ENCODE assay signal across 21 mouse cellular contexts in genomic region chr11:98390141-98390540, GRCm38 (mm10). TPM values are rescaled to one million over a fixed set of nuclear protein-coding genes. Genes with fewer than 3 reads are reported as not detected.
A peak's percentile ranks its signal among the peaks of the same experiment; 100 is the strongest.
DNase-seq lines count a peak whose midpoint lies in the region; ATAC-seq lines count a peak whose summit lies in the region.
"Had no signal": no experiment of that assay in that cellular context is flagged by ENCODE, and none has a peak within 500 bp of the region (broad histone marks: within the 10 kb centered on the region; RNA-seq: fewer than 3 reads in every experiment).

No protein-coding gene starts in this region.

- H3K9ac ChIP-seq in embryonic facial prominence, embryonic 14.5 days (ENCODE audit: low read depth, low read length): 0 out of 2 replicates have a peak overlapping the region, but pooled peaks have one; percentile 6
- H3K9ac ChIP-seq: embryonic facial prominence, embryonic 13.5 days; hindbrain, embryonic 15.5 days had no signal

- H3K4me2 ChIP-seq in embryonic facial prominence, embryonic 14.5 days (ENCODE audit: low read depth, low read length): no peak overlapping the region
- H3K4me2 ChIP-seq: embryonic facial prominence, embryonic 13.5 days; heart, embryonic 11.5 days; hindbrain, embryonic 15.5 days; liver, embryonic 11.5 days had no signal

- no peak for DNase-seq in embryonic facial prominence, embryonic 14.5 days (ENCODE audit: low spot score)
- DNase-seq in embryonic facial prominence, embryonic 10.5 days (ENCODE audit: low spot score): no peak
- peak; percentile 4 for DNase-seq in heart, postnatal 4 days
- no peak for DNase-seq in heart, postnatal 10 days
- DNase-seq in testis, postnatal 10 days (ENCODE audit: low spot score): peak; percentile 47
- no peak for DNase-seq in testis, postnatal 14 days (ENCODE audit: low spot score)
- no peak for DNase-seq in B cell, adult 2 months
- DNase-seq: adrenal gland, adult 8-10 months; heart, postnatal 36 days; layer of hippocampus, adult 9-11 months had no signal

- WGBS in embryonic facial prominence, embryonic 14.5 days: 72% methylated on average over 9 of the region's 12 CpGs
- 81% methylated on average over 12 of the region's 12 CpGs for WGBS in embryonic facial prominence, embryonic 10.5 days

- no peaks in the 10 kb centered on the region for H3K9me3 ChIP-seq in embryonic facial prominence, embryonic 14.5 days (ENCODE audit: control insufficient read depth, low read length)
- no peaks in the 10 kb centered on the region for H3K9me3 ChIP-seq in embryonic facial prominence, embryonic 10.5 days
- H3K9me3 ChIP-seq: embryonic facial prominence, embryonic 13.5 days; G1E; hindbrain, embryonic 15.5 days; megakaryocyte, embryonic 14.5 days had no signal

- no peak for ATAC-seq in embryonic facial prominence, embryonic 14.5 days (ENCODE audit: low read depth)
- ATAC-seq: inflammation-experienced regulatory T-cells, adult 6 months had no signal

- H3K27me3 ChIP-seq in embryonic facial prominence, embryonic 14.5 days (replicated peaks; ENCODE audit: control insufficient read depth, insufficient read depth, low read length): peaks cover 43% of the 10 kb centered on the region
- H3K27me3 ChIP-seq in embryonic facial prominence, embryonic 10.5 days (replicated peaks; ENCODE audit: low read depth, poor library complexity, severe bottlenecking): peaks cover 89% of the 10 kb centered on the region

- H3K27ac ChIP-seq in embryonic facial prominence, embryonic 14.5 days (replicated peaks; ENCODE audit: low read depth, low read length): no peak overlapping the region
- no peak overlapping the region for H3K27ac ChIP-seq in embryonic facial prominence, embryonic 10.5 days (replicated peaks)
- H3K27ac ChIP-seq: embryonic facial prominence, embryonic 13.5 days; hindbrain, embryonic 15.5 days had no signal

- no peak overlapping the region for H3K4me3 ChIP-seq in embryonic facial prominence, embryonic 14.5 days (ENCODE audit: low read depth, low read length)
- no peak overlapping the region for H3K4me3 ChIP-seq in embryonic facial prominence, embryonic 10.5 days
- H3K4me3 ChIP-seq: embryonic facial prominence, embryonic 13.5 days; erythroblast, embryonic 14.5 days; hindbrain, embryonic 15.5 days; megakaryocyte, embryonic 14.5 days had no signal

- H3K4me1 ChIP-seq in embryonic facial prominence, embryonic 14.5 days (ENCODE audit: control insufficient read depth, insufficient read depth, low read length): peaks cover 15% of the 10 kb centered on the region; the same call in 1 of the 2 replicates
- peaks cover 63% of the 10 kb centered on the region for H3K4me1 ChIP-seq in embryonic facial prominence, embryonic 10.5 days

- H3K36me3 ChIP-seq in embryonic facial prominence, embryonic 14.5 days (ENCODE audit: control insufficient read depth, insufficient read depth, low read length): no peaks in the 10 kb centered on the region
- H3K36me3 ChIP-seq in embryonic facial prominence, embryonic 10.5 days (replicated peaks): no peaks in the 10 kb centered on the region
- H3K36me3 ChIP-seq: embryonic facial prominence, embryonic 13.5 days; hindbrain, embryonic 15.5 days had no signal

- intact Hi-C loops in heart, postnatal 10 days (cut with DNase I): no loop called here

RNA-seq across cellular contexts. Expression of gene Pnmt, which starts 3.9 kb away (rescaled TPM):
- 0.49 and 0.59 TPM in 2 replicates for polyA plus RNA-seq in embryonic facial prominence, embryonic 14.5 days (2014; fragmentation: Nextera tagmentation; extraction: Ambion mirVana)
- polyA plus RNA-seq in embryonic facial prominence, embryonic 10.5 days (2016; fragmentation: Nextera tagmentation; extraction: Ambion mirVana): 0.17 and 0.30 TPM in 2 replicates
- total RNA-seq in heart, postnatal 4 days (2021): not detected
- under 1 TPM in 1 of 2 experiments, not detected in 1; 0.31 TPM for total RNA-seq in heart, postnatal 10 days (2021)
- total RNA-seq: G1E; monocyte, adult 5-6 weeks had no signal
- polyA plus RNA-seq: erythroblast, embryonic 14.5 days; forebrain, embryonic 11.5 days; G1E; inflammation-experienced regulatory T-cells, adult 6 months had no signal

RNA-seq across cellular contexts. Expression of gene Tcap, which starts 6.5 kb away (rescaled TPM):
- polyA plus RNA-seq in embryonic facial prominence, embryonic 14.5 days (2014; fragmentation: Nextera tagmentation; extraction: Ambion mirVana): 22.8 and 27.7 TPM in 2 replicates
- polyA plus RNA-seq in embryonic facial prominence, embryonic 10.5 days (2016; fragmentation: Nextera tagmentation; extraction: Ambion mirVana): not detected in 2 replicates
- 100 to 1,000 TPM; 163 to 192 TPM for total RNA-seq in heart, postnatal 4 days (2021)
- 100 to 1,000 TPM; 469 to 500 TPM for total RNA-seq in heart, postnatal 10 days (2021)
- total RNA-seq: G1E; monocyte, adult 5-6 weeks had no signal
- polyA plus RNA-seq: erythroblast, embryonic 14.5 days; forebrain, embryonic 11.5 days; G1E; hindbrain, embryonic 15.5 days; inflammation-experienced regulatory T-cells, adult 6 months; midbrain, embryonic 14.5 days had no signal

RNA-seq across cellular contexts. Expression of gene Pgap3, which starts 10.1 kb away (rescaled TPM):
- 9.3 and 10.5 TPM in 2 replicates for polyA plus RNA-seq in embryonic facial prominence, embryonic 14.5 days (2014; fragmentation: Nextera tagmentation; extraction: Ambion mirVana)
- 9.6 TPM in 2 replicates for polyA plus RNA-seq in embryonic facial prominence, embryonic 10.5 days (2016; fragmentation: Nextera tagmentation; extraction: Ambion mirVana)
- total RNA-seq in heart, postnatal 4 days (2021): 10 to 100 TPM; 19.6 to 20.5 TPM
- 10 to 100 TPM; 14.5 to 17.8 TPM for total RNA-seq in heart, postnatal 10 days (2021)

RNA-seq across cellular contexts. Expression of gene Erbb2, which starts 22.1 kb away (rescaled TPM):
- 48.3 and 54.8 TPM in 2 replicates for polyA plus RNA-seq in embryonic facial prominence, embryonic 14.5 days (2014; fragmentation: Nextera tagmentation; extraction: Ambion mirVana)
- polyA plus RNA-seq in embryonic facial prominence, embryonic 10.5 days (2016; fragmentation: Nextera tagmentation; extraction: Ambion mirVana): 27.5 and 29.5 TPM in 2 replicates
- total RNA-seq in heart, postnatal 4 days (2021): 10 to 100 TPM; 24.1 to 27.0 TPM
- 10 to 100 TPM; 12.7 to 19.3 TPM for total RNA-seq in heart, postnatal 10 days (2021)
- polyA plus RNA-seq: G1E had no signal

RNA-seq across cellular contexts. Expression of gene Stard3, which starts 32.0 kb away (rescaled TPM):
- polyA plus RNA-seq in embryonic facial prominence, embryonic 14.5 days (2014; fragmentation: Nextera tagmentation; extraction: Ambion mirVana): 31.0 and 32.8 TPM in 2 replicates
- 40.8 and 41.7 TPM in 2 replicates for polyA plus RNA-seq in embryonic facial prominence, embryonic 10.5 days (2016; fragmentation: Nextera tagmentation; extraction: Ambion mirVana)
- total RNA-seq in heart, postnatal 4 days (2021): 10 to 100 TPM; 21.3 to 21.8 TPM
- 10 to 100 TPM; 23.9 to 24.5 TPM for total RNA-seq in heart, postnatal 10 days (2021)

Comparison
In these comparisons a context has a peak if more than half of its experiments do, and no peak if none do; other contexts are left out.
1. DNase-seq: peak in heart, postnatal 4 days (single experiment) and testis, postnatal 10 days (single experiment); none in embryonic facial prominence, embryonic 14.5 days (single experiment), embryonic facial prominence, embryonic 10.5 days (single experiment), heart, postnatal 10 days (0 of 2), testis, postnatal 14 days (single experiment) and B cell, adult 2 months (0 of 2).